Mouse (Mus musculus): ENCODE results near the gene Mink1. TPM values are rescaled to one million over a fixed set of nuclear protein-coding genes. Genes with fewer than 3 reads are reported as not detected.

The Mink1 gene
- polyA plus RNA-seq, 1 experiment from 2014 or later, result 20.4 TPM

- DNase-seq (peak; percentile 82), ATAC-seq (ENCODE audit: low FRiP score, low TSS enrichment) (peak; percentile 63)
- 2% methylated on average over 58 of the region's 63 CpGs for WGBS
- Histone ChIP-seq H3K4me3 (replicated peaks; ENCODE audit: low read depth, low read length) (peak overlapping the region; percentile 99), H3K36me3 (ENCODE audit: control insufficient read depth, insufficient read depth, low read length) (peaks cover 43% of the 10 kb centered on the region), H3K27ac (replicated peaks; ENCODE audit: low read depth, low read length) (peak overlapping the region; percentile 96), H3K9ac (replicated peaks; ENCODE audit: low read length) (peak overlapping the region; percentile 97), H3K4me2 (ENCODE audit: low read length) (peak overlapping the region; percentile 86), H3K4me1 (ENCODE audit: control insufficient read depth, insufficient read depth, low read length) (peaks cover 35% of the 10 kb centered on the region), H3K27me3 (ENCODE audit: control insufficient read depth, insufficient read depth, low read length) (no peaks in the 10 kb centered on the region), H3K9me3 (ENCODE audit: control insufficient read depth, low read length) (no peaks in the 10 kb centered on the region)
Observed at GRCm38 (mm10) chr11:70653345-70654197, 90.9 kb downstream of the Mink1 start.

- ATAC-seq (ENCODE audit: low FRiP score, low TSS enrichment) (peak; percentile 57), DNase-seq (peak; percentile 90)
- no peaks in the 10 kb centered on the region for H3K27me3 ChIP-seq (ENCODE audit: control insufficient read depth, insufficient read depth, low read length)
- H3K4me3 ChIP-seq (replicated peaks; ENCODE audit: low read depth, low read length), result peak within 1 kb of the TSS; percentile 99
- peaks cover 37% of the 10 kb centered on the region for H3K36me3 ChIP-seq (ENCODE audit: control insufficient read depth, insufficient read depth, low read length)
- WGBS, result under 1% methylated on average over 61 of the region's 61 CpGs
- H3K9ac ChIP-seq (replicated peaks; ENCODE audit: low read length), result peak within 1 kb of the TSS; percentile 97
- peak within 1 kb of the TSS; percentile 86 for H3K4me2 ChIP-seq (ENCODE audit: low read length)
- peaks cover 28% of the 10 kb centered on the region for H3K4me1 ChIP-seq (ENCODE audit: control insufficient read depth, insufficient read depth, low read length)
- no peaks in the 10 kb centered on the region for H3K9me3 ChIP-seq (ENCODE audit: control insufficient read depth, low read length)
- peak within 1 kb of the TSS; percentile 96 for H3K27ac ChIP-seq (replicated peaks; ENCODE audit: low read depth, low read length)
Observed at GRCm38 (mm10) chr11:70654198-70654922, 91.7 kb downstream of the Mink1 start, which contains the start of gene Pfn1. TSS of gene Pfn1 (minus strand) at chr11:70654644.

- Histone ChIP-seq H3K36me3 (ENCODE audit: control insufficient read depth, insufficient read depth, low read length) (peaks cover 30% of the 10 kb centered on the region), H3K27ac (replicated peaks; ENCODE audit: low read depth, low read length) (peak overlapping the region; percentile 96), H3K4me2 (ENCODE audit: low read length) (peak overlapping the region; percentile 86), H3K27me3 (ENCODE audit: control insufficient read depth, insufficient read depth, low read length) (no peaks in the 10 kb centered on the region), H3K4me3 (replicated peaks; ENCODE audit: low read depth, low read length) (peak overlapping the region; percentile 99), H3K9me3 (ENCODE audit: control insufficient read depth, low read length) (no peaks in the 10 kb centered on the region), H3K4me1 (ENCODE audit: control insufficient read depth, insufficient read depth, low read length) (peaks cover 28% of the 10 kb centered on the region), H3K9ac (replicated peaks; ENCODE audit: low read length) (peak overlapping the region; percentile 97)
- peak; percentile 56 for ATAC-seq (ENCODE audit: low FRiP score, low TSS enrichment)
- peak; percentile 92 for DNase-seq
- WGBS, result under 1% methylated on average over 48 of the region's 48 CpGs
Observed at GRCm38 (mm10) chr11:70654923-70655570, 92.4 kb downstream of the Mink1 start.

GRCm38 (mm10) chr11:70655571-70656455 is 93.1 kb downstream of the Mink1 start:
- WGBS, result under 1% methylated on average over 61 of the region's 61 CpGs
- DNase-seq (peak; percentile 57), ATAC-seq (ENCODE audit: low FRiP score, low TSS enrichment) (no peak)

GRCm38 (mm10) chr11:70656456-70656927 is 93.8 kb downstream of the Mink1 start:
- WGBS, result 3% methylated on average over 16 of the region's 16 CpGs
- Histone ChIP-seq H3K9me3 (ENCODE audit: control insufficient read depth, low read length) (no peaks in the 10 kb centered on the region), H3K9ac (replicated peaks; ENCODE audit: low read length) (peak overlapping the region; percentile 97; the same call in 1 of the 2 replicates), H3K27me3 (ENCODE audit: control insufficient read depth, insufficient read depth, low read length) (no peaks in the 10 kb centered on the region), H3K36me3 (ENCODE audit: control insufficient read depth, insufficient read depth, low read length) (peaks cover 20% of the 10 kb centered on the region), H3K4me1 (ENCODE audit: control insufficient read depth, insufficient read depth, low read length) (peaks cover 28% of the 10 kb centered on the region), H3K27ac (replicated peaks; ENCODE audit: low read depth, low read length) (no peak overlapping the region), H3K4me2 (ENCODE audit: low read length) (peak overlapping the region; percentile 86), H3K4me3 (replicated peaks; ENCODE audit: low read depth, low read length) (peak overlapping the region; percentile 99)
- DNase-seq (peak; percentile 32), ATAC-seq (ENCODE audit: low FRiP score, low TSS enrichment) (no peak)

More at GRCm38 (mm10) chr11:70655571-70656455, 93.1 kb downstream of the Mink1 start:
- H3K36me3 ChIP-seq (ENCODE audit: control insufficient read depth, insufficient read depth, low read length), result peaks cover 26% of the 10 kb centered on the region
- H3K9ac ChIP-seq (replicated peaks; ENCODE audit: low read length), result peak overlapping the region; percentile 97
- no peaks in the 10 kb centered on the region for H3K9me3 ChIP-seq (ENCODE audit: control insufficient read depth, low read length)
- peaks cover 28% of the 10 kb centered on the region for H3K4me1 ChIP-seq (ENCODE audit: control insufficient read depth, insufficient read depth, low read length)
- peak overlapping the region; percentile 99 for H3K4me3 ChIP-seq (replicated peaks; ENCODE audit: low read depth, low read length)
- no peaks in the 10 kb centered on the region for H3K27me3 ChIP-seq (ENCODE audit: control insufficient read depth, insufficient read depth, low read length)
- peak overlapping the region; percentile 42; the same call in 1 of the 2 replicates for H3K27ac ChIP-seq (replicated peaks; ENCODE audit: low read depth, low read length)
- H3K4me2 ChIP-seq (ENCODE audit: low read length), result peak overlapping the region; percentile 86

- DNase-seq (no peak), ATAC-seq (ENCODE audit: low FRiP score, low TSS enrichment) (no peak)
- Histone ChIP-seq H3K27me3 (ENCODE audit: control insufficient read depth, insufficient read depth, low read length) (no peaks in the 10 kb centered on the region), H3K9ac (replicated peaks; ENCODE audit: low read length) (peak within 1 kb of the TSS; percentile 97; the same call in 1 of the 2 replicates), H3K4me3 (replicated peaks; ENCODE audit: low read depth, low read length) (peak within 1 kb of the TSS; percentile 99), H3K9me3 (ENCODE audit: control insufficient read depth, low read length) (no peaks in the 10 kb centered on the region), H3K4me1 (ENCODE audit: control insufficient read depth, insufficient read depth, low read length) (peaks cover 27% of the 10 kb centered on the region), H3K27ac (replicated peaks; ENCODE audit: low read depth, low read length) (0 out of 2 replicates have a peak within 1 kb of the TSS, but pooled peaks have one; percentile 42), H3K4me2 (ENCODE audit: low read length) (peak within 1 kb of the TSS; percentile 86), H3K36me3 (ENCODE audit: control insufficient read depth, insufficient read depth, low read length) (peaks cover 18% of the 10 kb centered on the region)
- 13% methylated on average over 3 of the region's 3 CpGs for WGBS
Observed at GRCm38 (mm10) chr11:70656964-70657363, 94.3 kb downstream of the Mink1 start, which contains the start of gene Eno3. TSS of gene Eno3 (plus strand) at chr11:70657202.

- no peak overlapping the region for H3K27ac ChIP-seq (replicated peaks; ENCODE audit: low read depth, low read length)
- ATAC-seq (ENCODE audit: low FRiP score, low TSS enrichment) (no peak), DNase-seq (no peak)
- H3K4me1 ChIP-seq (ENCODE audit: control insufficient read depth, insufficient read depth, low read length), result peaks cover 21% of the 10 kb centered on the region
- no peak overlapping the region for H3K4me3 ChIP-seq (replicated peaks; ENCODE audit: low read depth, low read length)
- peaks cover 18% of the 10 kb centered on the region; the same call in 1 of the 2 replicates for H3K36me3 ChIP-seq (ENCODE audit: control insufficient read depth, insufficient read depth, low read length)
- no peaks in the 10 kb centered on the region for H3K9me3 ChIP-seq (ENCODE audit: control insufficient read depth, low read length)
- 57% methylated on average over 6 of the region's 6 CpGs for WGBS
- H3K27me3 ChIP-seq (ENCODE audit: control insufficient read depth, insufficient read depth, low read length), result no peaks in the 10 kb centered on the region
- H3K9ac ChIP-seq (replicated peaks; ENCODE audit: low read length), result no peak overlapping the region
- no peak overlapping the region for H3K4me2 ChIP-seq (ENCODE audit: low read length)
Observed at GRCm38 (mm10) chr11:70657573-70657972, 94.9 kb downstream of the Mink1 start.
